Mouse (Mus musculus): Measurements from ENCODE around the gene Fbxw7.

DNA sequence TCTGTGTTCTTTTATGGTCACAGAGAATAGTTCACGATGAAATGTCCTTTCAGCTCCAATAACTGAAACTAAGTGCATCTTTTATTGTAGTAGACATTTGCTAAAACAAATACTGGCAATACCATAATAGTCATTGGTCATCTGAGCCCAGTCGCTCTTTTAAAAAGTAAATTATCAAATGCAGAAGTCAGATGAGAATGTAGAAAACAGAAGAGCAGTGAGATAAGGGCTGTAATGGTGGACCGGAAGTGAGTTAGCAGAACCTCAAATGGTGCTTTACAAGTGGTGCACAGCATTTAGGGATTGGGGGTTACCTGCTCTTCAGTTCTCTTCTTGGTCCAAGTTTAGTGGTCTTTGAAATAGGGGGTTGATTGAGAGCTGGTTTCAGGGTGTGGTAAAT, 129.9 kb downstream of the Fbxw7 start:
- TF ChIP-seq POLR2A (IDR thresholded peaks at IDR 0.05; ENCODE audit: low read depth, low read length) (no peak), CTCF (IDR thresholded peaks at IDR 0.05; ENCODE audit: borderline replicate concordance, insufficient read depth, low read length) (no peak)

Measured in embryonic fibroblast, embryonic 13.5 days (primary cell).